Mouse (Mus musculus) A20 (cell line): ENCODE measurements around the gene Garnl3.
A peak's percentile ranks its signal among the peaks of the same experiment; 100 is the strongest.

Experiments
- DNase-seq: peaks from one replicate; pipeline ENCODE4 v3.0.0-alpha.2; 2011; ENCODE audit warnings: low read depth, low spot score

Gene Garnl3

GRCm38 (mm10) chr2:33089356-33090032 is 42.0 kb downstream of the Garnl3 start:
- DNase-seq: no peak

GRCm38 (mm10) chr2:33086671-33087363 is 44.6 kb downstream of the Garnl3 start:
- DNase-seq: no peak

GRCm38 (mm10) chr2:33086016-33086596 is 45.3 kb downstream of the Garnl3 start:
- no peak for DNase-seq

GRCm38 (mm10) chr2:33084221-33084620 is 47.2 kb downstream of the Garnl3 start:
- no peak for DNase-seq

GRCm38 (mm10) chr2:33080166-33080565 is 51.3 kb downstream of the Garnl3 start:
- DNase-seq: no peak

GRCm38 (mm10) chr2:33077252-33077651 is 54.2 kb downstream of the Garnl3 start:
- DNase-seq: peak; percentile 45

GRCm38 (mm10) chr2:33074931-33075330 is 56.5 kb downstream of the Garnl3 start:
- DNase-seq: no peak

GRCm38 (mm10) chr2:33074188-33074587 is 57.3 kb downstream of the Garnl3 start:
- no peak for DNase-seq

GRCm38 (mm10) chr2:33072333-33072732 is 59.1 kb downstream of the Garnl3 start:
- DNase-seq: no peak

GRCm38 (mm10) chr2:33065610-33066009 is 65.8 kb downstream of the Garnl3 start:
- no peak for DNase-seq

GRCm38 (mm10) chr2:33062744-33063143 is 68.7 kb downstream of the Garnl3 start:
- DNase-seq: no peak

GRCm38 (mm10) chr2:33058926-33059325 is 72.5 kb downstream of the Garnl3 start:
- no peak for DNase-seq

GRCm38 (mm10) chr2:33057514-33057913 is 73.9 kb downstream of the Garnl3 start:
- no peak for DNase-seq

- DNase-seq: no peak
These were observed 77.5 kb downstream of the Garnl3 start for GRCm38 (mm10) chr2:33053966-33054365.

- DNase-seq: no peak
These were observed 84.1 kb downstream of the Garnl3 start for GRCm38 (mm10) chr2:33047360-33047759.

- peak; percentile 7 for DNase-seq
These were observed 84.5 kb downstream of the Garnl3 start for GRCm38 (mm10) chr2:33046919-33047318.

- no peak for DNase-seq
These were observed 85.6 kb downstream of the Garnl3 start for GRCm38 (mm10) chr2:33045899-33046298.

- DNase-seq: no peak
These were observed 88.7 kb downstream of the Garnl3 start for GRCm38 (mm10) chr2:33042781-33043180.

- no peak for DNase-seq
These were observed 89.9 kb downstream of the Garnl3 start for GRCm38 (mm10) chr2:33041571-33041970.

- no peak for DNase-seq
These were observed 94.0 kb downstream of the Garnl3 start for GRCm38 (mm10) chr2:33037429-33037828.

GRCm38 (mm10) chr2:33035297-33035696 is 96.2 kb downstream of the Garnl3 start:
- peak; percentile 19 for DNase-seq

- DNase-seq: no peak
These were observed 98.2 kb downstream of the Garnl3 start for GRCm38 (mm10) chr2:33033281-33033680.
